Mouse (Mus musculus) forebrain, embryonic 10.5 days (tissue): ENCODE measurements around the gene Nrtn. TPM values are rescaled to one million over a fixed set of nuclear protein-coding genes. Genes with fewer than 3 reads are reported as not detected.

Experiments
- DNase-seq: peaks from one replicate; pipeline ENCODE4 v3.0.0-alpha.2; 2017; ENCODE audit warnings: low spot score; ENCODE audit errors: extremely low spot score
- H3K27ac ChIP-seq: fragments of 300-500 bp; sonication (generic); 2 replicates; pipeline ENCODE4 v1.5.1; 2016; ENCODE audit warnings: mild to moderate bottlenecking
- H3K27me3 ChIP-seq: fragments of 300-500 bp; sonication (generic); 2 replicates; pipeline ENCODE4 v1.6.1; 2016; ENCODE audit warnings: mild to moderate bottlenecking; ENCODE audit not compliant: poor library complexity, severe bottlenecking
- H3K36me3 ChIP-seq: fragments of 300-500 bp; sonication (generic); replicated peaks from 2 replicates; pipeline ENCODE4 v1.6.1; 2016; ENCODE audit warnings: mild to moderate bottlenecking, moderate library complexity
- H3K4me1 ChIP-seq: fragments of 300-500 bp; sonication (generic); 2 replicates; pipeline ENCODE4 v1.6.1; 2016
- H3K4me3 ChIP-seq: fragments of 300-500 bp; sonication (generic); 2 replicates; pipeline ENCODE4 v1.5.1; 2016; ENCODE audit warnings: mild to moderate bottlenecking, moderate library complexity
- H3K9me3 ChIP-seq: fragments of 300-500 bp; sonication (generic); 2 replicates; pipeline ENCODE4 v1.6.1; 2016; ENCODE audit warnings: mild to moderate bottlenecking, moderate library complexity
- WGBS: fragments of 180-500 bp; shearing (Covaris S2); methylation state at CpG from one replicate; pipeline ENCODE4 v1.1.7; 2016; 5-methylcytosine and 5-hydroxymethylcytosine counted together
- polyA plus RNA-seq: library from polyadenylated mRNA; unstranded; fragments of >200 nt; fragmentation: Nextera tagmentation; extraction: Ambion mirVana; gene quantifications from 2 replicates; pipeline ENCODE4 v1.2.1, GENCODE M21; 2016

Gene Nrtn
- polyA plus RNA-seq, 1 experiment from 2014 or later: 3.5 TPM

DNA sequence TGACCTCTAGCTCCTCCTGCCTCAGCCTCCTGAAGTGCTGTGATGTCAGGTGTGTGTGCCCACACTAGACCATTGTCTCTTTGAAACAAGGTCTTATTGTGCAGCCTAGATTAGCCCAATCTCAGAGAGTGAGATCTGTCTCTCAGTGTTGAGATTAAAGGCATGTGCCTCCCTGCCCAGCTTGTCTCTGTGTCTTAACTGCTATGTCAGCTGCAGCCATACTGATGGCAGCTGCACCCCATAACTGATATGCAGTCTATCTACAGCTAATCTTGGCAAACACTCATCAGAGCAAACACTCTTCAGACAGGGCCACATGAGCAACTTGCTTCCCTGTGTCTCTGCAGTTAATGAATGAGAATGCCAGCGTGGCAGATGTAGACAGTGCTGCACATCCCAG is 50.8 kb downstream of the Nrtn start:
- WGBS: 94% methylated on average over 1 of the region's 1 CpGs

DNA sequence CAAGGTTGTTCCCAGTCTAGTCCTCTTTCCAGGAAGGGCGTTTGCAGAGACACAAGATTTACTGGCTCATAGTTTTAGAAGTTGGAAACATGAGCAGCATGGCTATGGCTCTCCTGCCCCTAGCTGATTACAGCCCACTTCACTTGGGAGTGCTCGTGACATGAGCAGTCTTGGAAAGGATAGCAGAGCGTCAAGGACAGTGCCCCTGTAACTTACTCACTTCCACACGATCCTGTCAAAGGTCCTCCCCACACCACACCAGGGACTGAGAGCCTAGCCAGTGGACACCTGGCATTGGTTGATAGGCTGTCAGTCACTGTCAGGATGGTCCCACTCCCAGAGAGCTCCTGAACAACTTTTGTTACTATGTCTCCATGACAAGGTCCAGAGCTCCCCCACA is 54.3 kb downstream of the Nrtn start:
- Histone ChIP-seq H3K9me3 (no peaks in the 10 kb centered on the region), H3K4me1 (no peaks in the 10 kb centered on the region), H3K4me3 (no peak overlapping the region), H3K27me3 (no peaks in the 10 kb centered on the region), H3K36me3 (peaks cover 100% of the 10 kb centered on the region), H3K27ac (no peak overlapping the region)
- WGBS: 89% methylated on average over 4 of the region's 4 CpGs
- DNase-seq: no peak

More for the DNA sequence above, 50.8 kb downstream of the Nrtn start:
- H3K4me1 ChIP-seq: 0 out of 2 replicates have a peak, but pooled peaks cover 3% of the 10 kb centered on the region
- H3K9me3 ChIP-seq: no peaks in the 10 kb centered on the region
- H3K27me3 ChIP-seq: no peaks in the 10 kb centered on the region
- peaks cover 100% of the 10 kb centered on the region for H3K36me3 ChIP-seq
- H3K4me3 ChIP-seq: no peak overlapping the region
- no peak for DNase-seq
- no peak overlapping the region for H3K27ac ChIP-seq

Other genes starting within 250 kb of the Nrtn start
- gene Znrf4, start 245.1 kb downstream of the Nrtn start, polyA plus RNA-seq: not detected in 2 replicates
- gene Gm20219, start 203.1 kb downstream of the Nrtn start, polyA plus RNA-seq: 1.1 and 1.3 TPM in 2 replicates
- gene Safb2, start 172.9 kb downstream of the Nrtn start, polyA plus RNA-seq: 84.0 and 85.7 TPM in 2 replicates
- 160 and 172 TPM in 2 replicates for gene Safb, start 172.7 kb downstream of the Nrtn start, polyA plus RNA-seq
- 192 and 193 TPM in 2 replicates for gene 2410015M20Rik, start 147.8 kb downstream of the Nrtn start, polyA plus RNA-seq
- gene Rpl36, start 144.1 kb downstream of the Nrtn start, polyA plus RNA-seq: 1,518 and 1,601 TPM in 2 replicates
- gene Lonp1, start 130.6 kb downstream of the Nrtn start, polyA plus RNA-seq: 61.8 and 62.3 TPM in 2 replicates
- 0.53 and 0.81 TPM in 2 replicates for gene Catsperd, start 129.4 kb downstream of the Nrtn start, polyA plus RNA-seq
- gene Ranbp3, start 84.2 kb downstream of the Nrtn start, polyA plus RNA-seq: 144 and 147 TPM in 2 replicates
- 366 and 374 TPM in 2 replicates for gene Ndufa11, start 39.8 kb downstream of the Nrtn start, polyA plus RNA-seq
- 11.1 and 12.2 TPM in 2 replicates for gene Vmac, start 39.5 kb downstream of the Nrtn start, polyA plus RNA-seq
- 46.0 and 46.2 TPM in 2 replicates for gene Dus3l, start 7.2 kb upstream of the Nrtn start, polyA plus RNA-seq
- gene Prr22, start 12.7 kb upstream of the Nrtn start, polyA plus RNA-seq: 1.8 and 1.9 TPM in 2 replicates
- 7.8 and 9.6 TPM in 2 replicates for gene Rfx2, start 73.5 kb upstream of the Nrtn start, polyA plus RNA-seq
- gene Acsbg2, start 116.9 kb upstream of the Nrtn start, polyA plus RNA-seq: not detected in 2 replicates
- 0.26 and 0.46 TPM in 2 replicates for gene 1700061G19Rik, start 117.9 kb upstream of the Nrtn start, polyA plus RNA-seq
- gene Mllt1, start 177.9 kb upstream of the Nrtn start, polyA plus RNA-seq: 72.7 and 74.6 TPM in 2 replicates
- gene Acer1, start 224.6 kb upstream of the Nrtn start, polyA plus RNA-seq: not detected in 2 replicates
- gene Clpp, start 232.8 kb upstream of the Nrtn start, polyA plus RNA-seq: 186 and 188 TPM in 2 replicates
- 37.0 and 38.6 TPM in 2 replicates for gene Alkbh7, start 239.8 kb upstream of the Nrtn start, polyA plus RNA-seq
- 0.35 and 0.50 TPM in 2 replicates for gene Pspn, start 242.5 kb upstream of the Nrtn start, polyA plus RNA-seq